7 mouse cellular contexts compared by ENCODE assay signal in the genomic region with DNA sequence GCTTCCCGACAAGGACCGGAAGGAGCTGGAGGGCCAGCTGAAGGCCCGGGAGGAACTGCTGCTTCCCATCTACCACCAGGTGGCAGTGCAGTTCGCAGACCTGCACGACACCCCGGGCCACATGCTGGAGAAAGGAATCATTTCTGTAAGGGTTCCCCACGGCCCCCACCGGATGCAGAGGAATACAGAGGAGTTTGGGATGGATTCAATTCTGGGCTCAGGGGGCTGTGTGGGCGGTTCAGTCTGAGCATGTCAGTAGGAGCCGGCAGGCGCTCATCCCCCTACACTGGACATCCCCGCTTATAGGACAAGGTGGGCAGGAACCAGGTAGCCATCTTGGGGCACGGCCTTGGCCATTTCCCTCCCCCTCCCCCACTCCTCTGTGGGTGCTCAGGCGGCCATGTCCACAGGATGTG. TPM values are rescaled to one million over a fixed set of nuclear protein-coding genes. Genes with fewer than 3 reads are reported as not detected.
DNase-seq lines count a peak whose midpoint lies in the region; ATAC-seq and TF ChIP-seq lines count a peak whose summit lies in the region.

No protein-coding gene starts in this region.

- no peaks in the 10 kb centered on the region for H3K36me3 ChIP-seq in intestine, postnatal 0 days (ENCODE audit: control insufficient read depth, insufficient read depth)
- H3K36me3 ChIP-seq in limb, embryonic 10.5 days, result no peaks in the 10 kb centered on the region
- H3K36me3 ChIP-seq in midbrain, embryonic 15.5 days (replicated peaks), result no peaks in the 10 kb centered on the region

- no peaks in the 10 kb centered on the region for H3K9me3 ChIP-seq in intestine, postnatal 0 days (ENCODE audit: control insufficient read depth)
- H3K9me3 ChIP-seq in limb, embryonic 10.5 days (replicated peaks), result no peaks in the 10 kb centered on the region
- H3K9me3 ChIP-seq in midbrain, embryonic 15.5 days, result no peaks in the 10 kb centered on the region

- H3K4me3 ChIP-seq in cortical plate, adult 2 months (ENCODE audit: insufficient read depth, low read length), result no peak overlapping the region
- no peak overlapping the region for H3K4me3 ChIP-seq in intestine, postnatal 0 days (ENCODE audit: low read depth, low read length)
- peak overlapping the region; percentile 34 for H3K4me3 ChIP-seq in limb, embryonic 10.5 days
- H3K4me3 ChIP-seq in midbrain, embryonic 15.5 days, result no peak overlapping the region

- peak; percentile 80 for TF ChIP-seq CTCF in cortical plate, adult 2 months (IDR thresholded peaks at IDR 0.05; ENCODE audit: extremely low read depth, insufficient read depth, low read length)
- peak; percentile 94 for TF ChIP-seq CTCF in intestine, postnatal 0 days (IDR thresholded peaks at IDR 0.05; ENCODE audit: low read depth)

- H3K27ac ChIP-seq in cortical plate, adult 2 months (ENCODE audit: insufficient read depth, low read length), result no peak overlapping the region
- no peak overlapping the region for H3K27ac ChIP-seq in intestine, postnatal 0 days (ENCODE audit: low read depth, low read length)
- peak overlapping the region; percentile 81 for H3K27ac ChIP-seq in limb, embryonic 10.5 days
- no peak overlapping the region for H3K27ac ChIP-seq in midbrain, embryonic 15.5 days

- H3K9ac ChIP-seq in intestine, postnatal 0 days (ENCODE audit: low read depth, low read length), result no peak overlapping the region
- H3K9ac ChIP-seq in midbrain, embryonic 15.5 days, result no peak overlapping the region

- WGBS in intestine, postnatal 0 days, result 13% methylated on average over 14 of the region's 14 CpGs
- WGBS in limb, embryonic 10.5 days, result 18% methylated on average over 14 of the region's 14 CpGs
- 14% methylated on average over 14 of the region's 14 CpGs for WGBS in midbrain, embryonic 15.5 days

- peak; percentile 63 to 68 for DNase-seq in adrenal gland, adult 18-20 months (ENCODE audit: low spot score in 2 of 2)
- DNase-seq in gastrocnemius, postnatal 25 days, result peak; percentile 44
- DNase-seq in limb, embryonic 10.5 days (ENCODE audit: low spot score), result peak; percentile 88
- peak; percentile 14 to 28 for DNase-seq in spleen, postnatal 36 days (ENCODE audit: low spot score in 2 of 2)

- no peak for TF ChIP-seq POLR2A in cortical plate, adult 2 months (IDR thresholded peaks at IDR 0.05; ENCODE audit: extremely low read depth, insufficient read depth, low read length)

- H3K27me3 ChIP-seq in intestine, postnatal 0 days (replicated peaks; ENCODE audit: control insufficient read depth, insufficient read depth, low read length), result no peaks in the 10 kb centered on the region
- H3K27me3 ChIP-seq in limb, embryonic 10.5 days (ENCODE audit: low read depth, poor library complexity, severe bottlenecking), result no peaks in the 10 kb centered on the region
- H3K27me3 ChIP-seq in midbrain, embryonic 15.5 days (replicated peaks), result no peaks in the 10 kb centered on the region

- no peak overlapping the region for H3K4me2 ChIP-seq in intestine, postnatal 0 days (replicated peaks; ENCODE audit: low read depth)
- H3K4me2 ChIP-seq in midbrain, embryonic 15.5 days, result peak overlapping the region; percentile 19

- ATAC-seq in intestine, postnatal 0 days, result no peak
- ATAC-seq in midbrain, embryonic 15.5 days (replicated peaks), result peak; percentile 79

- H3K4me1 ChIP-seq in cortical plate, adult 2 months (ENCODE audit: control insufficient read depth, insufficient read depth, low read length), result no peaks in the 10 kb centered on the region
- H3K4me1 ChIP-seq in intestine, postnatal 0 days (replicated peaks; ENCODE audit: control insufficient read depth, insufficient read depth, low read length), result no peaks in the 10 kb centered on the region
- H3K4me1 ChIP-seq in limb, embryonic 10.5 days, result peaks cover 15% of the 10 kb centered on the region
- no peaks in the 10 kb centered on the region for H3K4me1 ChIP-seq in midbrain, embryonic 15.5 days

RNA-seq across cellular contexts. Expression of a gene that starts 25.4 kb away (rescaled TPM):
- not detected for total RNA-seq in adrenal gland, adult 18-20 months (2021)
- polyA plus RNA-seq in cortical plate, adult 2 months (2012; rRNA removed), result not detected in 2 replicates
- total RNA-seq in gastrocnemius, postnatal 25 days (2021), result not detected
- polyA plus RNA-seq in intestine, postnatal 0 days (2015; fragmentation: Nextera tagmentation; extraction: Ambion mirVana), result not detected in 2 replicates
- polyA plus RNA-seq in limb, embryonic 10.5 days (2016; fragmentation: Nextera tagmentation; extraction: Ambion mirVana), result not detected in 2 replicates
- 0.88 and 0.89 TPM in 2 replicates for polyA plus RNA-seq in midbrain, embryonic 15.5 days (2015; fragmentation: Nextera tagmentation; extraction: Ambion mirVana)

RNA-seq across cellular contexts. Expression of a gene that starts 40.8 kb away (rescaled TPM):
- under 1 TPM; 0.23 to 0.64 TPM for total RNA-seq in adrenal gland, adult 18-20 months (2021)
- polyA plus RNA-seq in cortical plate, adult 2 months (2012; rRNA removed), result 2.7 and 3.0 TPM in 2 replicates
- under 1 TPM; 0.10 to 0.21 TPM for total RNA-seq in gastrocnemius, postnatal 25 days (2021)
- polyA plus RNA-seq in intestine, postnatal 0 days (2015; fragmentation: Nextera tagmentation; extraction: Ambion mirVana), result 2.3 and 2.8 TPM in 2 replicates
- polyA plus RNA-seq in limb, embryonic 10.5 days (2016; fragmentation: Nextera tagmentation; extraction: Ambion mirVana), result 1.1 and 1.2 TPM in 2 replicates
- polyA plus RNA-seq in midbrain, embryonic 15.5 days (2015; fragmentation: Nextera tagmentation; extraction: Ambion mirVana), result 0.69 and 1.1 TPM in 2 replicates

Comparison
In these comparisons a context has a peak if more than half of its experiments do, and no peak if none do; other contexts are left out.
1. DNase-seq: peak in every context shown above with its lines; median percentile 88 in limb, embryonic 10.5 days; 66 in adrenal gland, adult 18-20 months; 44 in gastrocnemius, postnatal 25 days; 21 in spleen, postnatal 36 days.